Mouse (Mus musculus) cerebellum, adult 2 months (tissue): ENCODE results near the gene Enox2. TPM values are rescaled to one million over a fixed set of nuclear protein-coding genes. Genes with fewer than 3 reads are reported as not detected.
"Not testable (repeated sequence)": the region's sequence is repeated elsewhere in the genome, so short reads cannot be mapped to it uniquely, and the experiment has no call there.

Source experiments
- DNase-seq, 2 experiments: peaks; one replicate each; pipeline ENCODE4 v3.0.0; 2021
- H3K27ac ChIP-seq: fragments of 200-500 bp; 2 replicates; pipeline ENCODE4 v1.5.1; 2012; ENCODE audit warnings: low read length, control low read depth, inconsistent platforms; ENCODE audit not compliant: insufficient read depth
- H3K27me3 ChIP-seq: fragments of 200-500 bp; 2 replicates; pipeline ENCODE4 v1.6.1; 2012; ENCODE audit warnings: inconsistent platforms, mild to moderate bottlenecking, low read length, moderate library complexity; ENCODE audit not compliant: control insufficient read depth, insufficient read depth
- H3K4me1 ChIP-seq: fragments of 200-500 bp; 2 replicates; pipeline ENCODE4 v1.6.1; 2011; ENCODE audit warnings: low read length; ENCODE audit not compliant: control insufficient read depth, insufficient read depth
- H3K4me3 ChIP-seq: fragments of 200-500 bp; replicated peaks from 2 replicates; pipeline ENCODE3; 2011; ENCODE audit warnings: mild to moderate bottlenecking, low read depth, low read length, control low read depth; ENCODE audit not compliant: insufficient read depth
- CTCF ChIP-seq: fragments of 200-500 bp; IDR thresholded peaks from 2 replicates; pipeline ENCODE4 v1.5.1; 2011; ENCODE audit warnings: low read depth, mild to moderate bottlenecking, control low read depth, low read length, moderate library complexity, borderline replicate concordance; ENCODE audit not compliant: insufficient read depth
- POLR2A ChIP-seq: fragments of 200-500 bp; IDR thresholded peaks from 2 replicates; pipeline ENCODE4 v1.6.1; 2011; ENCODE audit warnings: low read length, control low read depth, borderline replicate concordance; ENCODE audit not compliant: insufficient read depth
- WGBS: fragments of 180-500 bp; shearing (Covaris S2); methylation state at CpG from one replicate; pipeline ENCODE4 v1.1.7; 2018; 5-methylcytosine and 5-hydroxymethylcytosine counted together
- polyA plus RNA-seq: library from polyadenylated mRNA; depleted of rRNA; stranded (reverse); fragments of >200 nt; gene quantifications from 2 replicates; pipeline ENCODE4 v1.2.3, GENCODE M21; 2012

The Enox2 gene
- polyA plus RNA-seq, 1 experiment, result 11.5 TPM

DNA sequence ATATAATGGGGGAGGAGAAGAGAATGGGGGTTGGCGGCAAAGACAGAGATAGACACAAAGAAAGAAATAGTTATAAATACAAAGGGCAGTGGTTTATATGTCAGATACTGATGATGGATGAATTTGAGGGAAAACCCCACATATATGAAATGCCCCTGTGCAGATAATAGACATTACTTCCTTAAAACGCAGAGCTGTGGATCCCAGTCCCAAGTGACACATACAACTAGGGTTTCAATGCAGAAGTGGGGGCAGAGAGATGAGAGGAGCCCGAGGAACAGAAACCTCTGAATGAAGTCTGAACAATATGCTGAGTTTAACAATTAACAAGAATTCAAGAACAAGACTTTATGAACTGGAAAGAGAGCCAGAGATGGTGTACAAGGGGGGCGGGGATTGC, 91.7 kb downstream of the Enox2 start:
- Histone ChIP-seq H3K4me1 (no peaks in the 10 kb centered on the region), H3K4me3 (no peak overlapping the region), H3K27ac (no peak overlapping the region), H3K27me3 (no peaks in the 10 kb centered on the region)
- no peak for DNase-seq
- WGBS, result 78% methylated on average over 4 of the region's 4 CpGs
- TF ChIP-seq CTCF (no peak), POLR2A (no peak)

DNA sequence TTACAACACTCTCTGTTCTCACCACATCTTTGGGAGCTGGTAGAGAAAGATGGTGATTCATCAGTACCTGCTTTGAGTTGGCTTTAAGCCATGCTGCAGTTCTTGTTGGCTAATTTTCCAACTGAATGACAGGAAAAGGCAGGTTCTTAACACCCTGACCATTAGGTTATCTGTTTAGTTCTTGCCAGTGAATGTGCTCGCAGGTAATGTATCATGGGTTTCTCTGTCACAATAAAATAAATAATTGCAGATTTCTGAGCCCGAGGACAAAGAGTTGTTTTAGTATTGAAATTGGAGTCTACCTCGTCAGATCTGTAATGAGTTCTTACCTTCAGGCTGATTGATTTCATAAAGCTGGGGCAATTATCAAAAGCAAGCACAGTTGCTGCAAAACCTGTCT, 106.9 kb downstream of the Enox2 start:
- no peak overlapping the region for H3K4me3 ChIP-seq
- no peaks in the 10 kb centered on the region for H3K4me1 ChIP-seq
- H3K27me3 ChIP-seq, result no peaks in the 10 kb centered on the region
- H3K27ac ChIP-seq, result no peak overlapping the region
- 90% methylated on average over 3 of the region's 3 CpGs for WGBS
- no peak for TF ChIP-seq POLR2A
- TF ChIP-seq CTCF, result no peak
- peak in 1 of 2 experiments; percentile 10 for DNase-seq

DNA sequence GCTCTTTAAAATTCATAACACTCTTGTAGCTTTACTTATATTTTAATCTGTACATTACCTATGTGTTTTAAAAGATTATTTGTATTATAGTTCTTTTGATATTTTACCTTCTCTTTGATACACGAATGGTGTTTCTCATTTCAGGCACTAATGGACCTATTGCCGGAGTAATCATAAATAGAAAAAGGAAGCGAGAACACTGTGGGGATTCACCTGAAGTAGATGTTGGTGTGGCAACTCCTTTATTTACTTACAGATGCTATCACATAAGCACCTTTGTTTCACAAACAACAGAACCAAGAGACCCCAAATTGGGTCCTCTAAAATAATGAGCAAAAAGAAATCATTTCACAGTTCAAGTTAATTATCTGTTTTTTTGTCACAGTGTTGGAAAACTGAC, 109.4 kb downstream of the Enox2 start:
- no peak for DNase-seq
- H3K27me3 ChIP-seq, result no peaks in the 10 kb centered on the region
- WGBS, result 96% methylated on average over 3 of the region's 3 CpGs
- no peak overlapping the region for H3K27ac ChIP-seq
- TF ChIP-seq POLR2A, result no peak
- H3K4me3 ChIP-seq, result no peak overlapping the region
- no peaks in the 10 kb centered on the region for H3K4me1 ChIP-seq

DNA sequence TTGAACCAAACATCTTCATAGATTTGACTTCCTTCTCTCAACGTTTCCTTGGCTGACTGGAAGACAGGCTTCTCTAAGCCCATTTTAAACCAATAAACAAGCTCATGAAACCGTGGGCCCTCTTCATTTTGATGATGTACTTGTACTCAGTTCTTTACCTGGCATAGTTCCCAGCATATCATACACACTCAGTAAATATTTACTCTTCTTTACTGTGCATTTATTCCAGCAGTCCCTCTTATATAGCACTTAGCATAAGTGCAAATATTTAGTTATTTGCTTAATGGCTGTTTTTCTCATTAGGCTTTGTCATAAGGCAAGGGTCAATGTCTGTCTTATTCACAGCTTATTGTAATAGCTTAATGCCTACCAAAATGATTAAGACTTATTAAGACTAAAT, 133.8 kb downstream of the Enox2 start:
- H3K4me3 ChIP-seq, result no peak overlapping the region
- no peak overlapping the region for H3K27ac ChIP-seq
- no peak for DNase-seq
- H3K4me1 ChIP-seq, result no peaks in the 10 kb centered on the region
- no peaks in the 10 kb centered on the region for H3K27me3 ChIP-seq
- whole genome bisulfite sequencing, result 58% methylated on average over 2 of the region's 2 CpGs
- TF ChIP-seq CTCF (no peak), POLR2A (no peak)

DNA sequence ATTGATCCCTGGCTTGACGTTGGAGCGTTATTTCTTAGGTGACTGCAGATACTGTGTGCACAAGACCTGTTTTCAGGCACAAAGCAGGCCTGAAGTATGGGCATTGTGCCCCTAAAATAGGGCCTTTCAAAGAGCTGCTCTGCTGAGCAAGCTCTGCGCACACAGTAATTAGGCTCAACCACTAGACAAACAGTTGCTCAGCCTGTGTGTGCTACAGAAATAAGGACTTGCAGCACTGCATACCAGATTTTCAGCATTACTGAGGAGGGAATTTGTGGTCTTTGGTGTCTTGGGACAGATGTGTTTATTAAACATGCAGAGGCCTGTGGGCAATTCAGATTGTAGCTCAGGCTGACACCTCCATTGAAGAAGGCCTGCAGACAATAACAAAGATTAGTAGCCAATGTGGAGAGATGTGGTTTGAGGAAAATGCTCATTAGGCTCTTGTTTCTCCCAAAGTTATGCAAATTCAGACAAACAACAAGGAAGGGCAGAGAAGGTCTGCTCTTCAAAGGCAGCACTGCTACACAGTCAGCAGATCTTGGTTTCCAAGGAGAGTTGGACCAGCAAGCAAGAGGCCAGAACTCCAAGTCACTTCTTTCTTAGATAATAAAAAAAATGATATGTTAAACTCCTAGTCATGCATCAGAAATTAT, 163.2 kb downstream of the Enox2 start:
- TF ChIP-seq POLR2A, result no peak
- no peak for TF ChIP-seq CTCF
- Histone ChIP-seq H3K27ac (no peak overlapping the region), H3K4me3 (no peak overlapping the region), H3K27me3 (no peaks in the 10 kb centered on the region), H3K4me1 (no peaks in the 10 kb centered on the region)
- no peak for DNase-seq
- WGBS, result 69% methylated on average over 3 of the region's 3 CpGs

DNA sequence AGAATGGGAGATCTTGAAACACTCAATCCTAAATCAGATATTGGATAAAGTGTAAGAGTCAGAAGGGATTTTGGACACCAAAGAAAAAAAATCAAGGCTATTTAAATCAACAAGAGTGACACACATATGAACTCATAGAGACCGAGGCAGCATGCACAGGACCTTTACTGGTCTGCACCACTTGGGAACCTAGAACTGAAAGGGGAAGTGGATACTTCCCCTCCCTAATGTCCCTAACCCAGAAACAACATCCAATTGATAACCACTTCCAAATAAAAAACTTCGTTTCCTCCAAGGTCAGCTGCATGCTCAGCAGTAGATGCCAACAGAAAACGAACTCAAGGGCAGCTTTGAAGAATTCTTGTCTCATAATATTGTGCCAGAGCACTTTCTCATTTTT, 171.6 kb downstream of the Enox2 start:
- Histone ChIP-seq H3K4me3 (no peak overlapping the region), H3K27ac (no peak overlapping the region), H3K27me3 (no peaks in the 10 kb centered on the region), H3K4me1 (no peaks in the 10 kb centered on the region)
- TF ChIP-seq POLR2A (no peak), CTCF (no peak)
- 81% methylated on average over 3 of the region's 3 CpGs for WGBS
- DNase-seq, result no peak

DNA sequence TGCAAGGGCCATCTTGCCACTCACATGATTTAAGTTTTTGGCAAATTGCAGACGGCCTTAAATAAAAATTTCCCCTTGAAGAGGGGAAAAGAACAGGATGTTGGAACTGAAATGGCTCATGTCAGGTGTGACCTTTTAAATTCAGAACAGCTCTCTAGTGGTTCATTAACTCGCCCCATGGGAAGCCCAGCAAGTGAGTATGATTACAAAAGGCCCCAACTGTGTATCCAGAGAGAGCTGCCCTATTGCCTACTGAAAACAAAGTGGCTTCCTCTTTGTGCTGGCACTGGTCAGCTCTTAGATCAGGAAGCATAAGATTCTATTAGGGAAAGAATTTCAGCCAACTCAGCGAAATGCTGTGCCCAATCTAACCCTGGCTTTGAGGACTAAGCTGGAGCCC, 175.6 kb downstream of the Enox2 start:
- DNase-seq, result peak in 1 of 2 experiments; percentile 66
- no peak overlapping the region for H3K27ac ChIP-seq
- H3K4me3 ChIP-seq, result no peak overlapping the region
- H3K27me3 ChIP-seq, result no peaks in the 10 kb centered on the region
- TF ChIP-seq POLR2A (no peak), CTCF (no peak)
- no peaks in the 10 kb centered on the region for H3K4me1 ChIP-seq
- WGBS, result 11% methylated on average over 3 of the region's 3 CpGs

DNA sequence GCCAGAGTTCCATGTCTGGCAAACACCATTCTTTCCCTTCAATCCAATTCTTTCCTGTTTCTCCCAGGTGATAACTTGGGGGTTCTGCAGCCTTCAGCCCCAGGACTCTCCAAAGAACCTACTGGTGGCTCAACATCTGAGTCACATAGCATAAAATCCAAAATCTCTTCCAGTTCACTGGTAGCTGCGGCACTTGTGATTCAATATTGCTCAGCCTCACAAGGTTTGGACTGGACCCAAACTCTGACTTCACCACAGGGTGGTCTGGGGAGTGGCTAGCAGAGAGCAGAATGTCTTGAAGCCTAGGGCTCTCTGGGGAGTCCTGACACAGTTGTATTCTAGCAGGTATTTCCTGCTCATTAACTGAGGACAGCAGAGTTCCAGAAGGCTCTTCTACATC, 187.5 kb downstream of the Enox2 start:
- WGBS, result 30% methylated on average over 1 of the region's 1 CpGs
- H3K27me3 ChIP-seq, H3K4me1 ChIP-seq, H3K27ac ChIP-seq, H3K4me3 ChIP-seq, DNase-seq: not testable (repeated sequence)

DNA sequence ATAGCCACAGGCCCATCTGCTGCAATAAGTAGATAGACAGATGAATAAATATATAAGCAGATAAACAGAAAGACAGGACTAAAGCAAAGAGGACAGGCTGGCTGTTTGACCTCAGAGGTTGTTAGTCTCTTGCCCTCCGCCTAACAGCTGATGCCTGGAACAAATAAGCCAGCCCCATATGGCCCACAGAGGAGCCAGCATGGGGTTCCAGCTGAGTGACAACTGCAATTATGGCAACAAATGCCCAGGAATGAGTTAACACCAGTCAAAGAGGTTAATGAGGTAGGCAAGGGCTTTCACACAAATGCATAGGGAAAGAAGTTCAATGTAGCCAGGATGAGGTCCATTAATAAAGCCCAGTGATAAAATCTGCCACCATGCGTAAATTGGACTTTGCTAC, 191.8 kb downstream of the Enox2 start:
- DNase-seq, result no peak
- no peaks in the 10 kb centered on the region for H3K4me1 ChIP-seq
- 80% methylated on average over 2 of the region's 2 CpGs for WGBS
- H3K27me3 ChIP-seq, result no peaks in the 10 kb centered on the region
- TF ChIP-seq POLR2A (no peak), CTCF (no peak)
- no peak overlapping the region for H3K4me3 ChIP-seq
- no peak overlapping the region for H3K27ac ChIP-seq
